Mouse (Mus musculus) brain, embryonic 14.5 days (tissue): ENCODE data around the gene D630039A03Rik. TPM values are rescaled to one million over a fixed set of nuclear protein-coding genes. Genes with fewer than 3 reads are reported as not detected.

ENCODE experiments used
- DNase-seq: peaks from one replicate; pipeline ENCODE4 v3.0.0-alpha.2; 2011; ENCODE audit warnings: low read depth
- CTCF ChIP-seq: fragments of 200-500 bp; IDR thresholded peaks from 2 replicates; pipeline ENCODE4 v1.5.1; 2012; ENCODE audit warnings: inconsistent platforms, mild to moderate bottlenecking, moderate library complexity, borderline replicate concordance; ENCODE audit not compliant: insufficient read depth, insufficient read length; ENCODE audit errors: extremely low read depth
- POLR2A ChIP-seq: fragments of 200-500 bp; IDR thresholded peaks from 2 replicates; pipeline ENCODE4 v1.6.1; 2012; ENCODE audit warnings: mild to moderate bottlenecking, inconsistent platforms, borderline replicate concordance; ENCODE audit not compliant: poor library complexity, insufficient read depth, insufficient read length, severe bottlenecking; ENCODE audit errors: extremely low read depth
- polyA plus RNA-seq: library from polyadenylated mRNA; depleted of rRNA; stranded (reverse); fragments of >200 nt; gene quantifications from 2 replicates; pipeline ENCODE4 v1.2.3, GENCODE M21; 2012

D630039A03Rik gene
- polyA plus RNA-seq, 1 experiment, result 0.05 TPM

- TF ChIP-seq POLR2A, result no peak
- no peak for TF ChIP-seq CTCF
- no peak for DNase-seq
Measured at GRCm38 (mm10) chr4:57924556-57925071, 8.5 kb upstream of the D630039A03Rik start.

GRCm38 (mm10) chr4:57922171-57922570 lies 6.1 kb upstream of the D630039A03Rik start:
- DNase-seq, result peak; percentile 25
- TF ChIP-seq POLR2A (no peak), CTCF (no peak)

GRCm38 (mm10) chr4:57920522-57920921 lies 4.4 kb upstream of the D630039A03Rik start:
- TF ChIP-seq CTCF, result no peak
- no peak for TF ChIP-seq POLR2A
- no peak for DNase-seq

GRCm38 (mm10) chr4:57919494-57920423 lies 3.7 kb upstream of the D630039A03Rik start:
- DNase-seq, result peak; percentile 77
- no peak for TF ChIP-seq POLR2A
- TF ChIP-seq CTCF, result no peak

GRCm38 (mm10) chr4:57916711-57917110 lies 614 bp upstream of the D630039A03Rik start:
- TF ChIP-seq CTCF, result no peak
- no peak for TF ChIP-seq POLR2A

DNA sequence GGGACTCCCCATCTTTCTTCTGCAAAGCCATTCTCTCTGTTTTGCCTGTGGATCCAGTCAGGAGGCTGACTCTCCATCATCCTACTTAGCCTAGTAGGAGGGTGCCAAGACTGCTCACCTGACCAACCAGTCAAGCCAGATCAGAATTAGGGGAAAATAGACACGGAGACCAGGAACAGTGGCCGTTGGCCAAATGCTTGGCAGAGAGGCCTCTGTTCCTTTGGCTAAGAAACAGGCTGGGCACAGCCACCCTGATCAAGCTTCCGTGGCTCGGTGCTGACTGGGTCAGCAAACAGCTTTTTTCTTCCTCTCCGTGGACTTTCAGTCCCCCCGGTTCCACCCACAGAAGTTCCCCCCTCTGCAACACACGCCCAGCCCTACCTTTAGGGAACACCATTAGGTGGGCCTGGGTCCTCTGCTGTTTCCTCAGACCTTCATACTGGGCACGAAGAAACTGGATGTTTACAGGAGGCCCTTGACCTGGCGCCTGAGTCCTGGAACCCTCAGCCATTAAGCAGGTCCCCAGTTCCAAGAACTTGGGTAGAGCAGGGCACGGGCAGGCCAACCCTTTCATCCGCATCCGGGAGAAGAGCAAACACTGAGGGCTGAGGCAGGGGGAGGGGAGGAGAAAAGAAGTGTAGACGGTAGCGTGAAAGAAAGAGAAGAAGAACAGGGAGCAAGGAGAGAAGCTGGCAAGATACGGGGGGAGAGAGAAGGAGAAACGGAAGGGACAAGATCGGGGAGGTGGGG lies 706 bp downstream of the D630039A03Rik start:
- no peak for TF ChIP-seq POLR2A
- no peak for TF ChIP-seq CTCF
- DNase-seq, result peak; percentile 41

More at GRCm38 (mm10) chr4:57916711-57917110, 614 bp upstream of the D630039A03Rik start:
- no peak for DNase-seq

DNA sequence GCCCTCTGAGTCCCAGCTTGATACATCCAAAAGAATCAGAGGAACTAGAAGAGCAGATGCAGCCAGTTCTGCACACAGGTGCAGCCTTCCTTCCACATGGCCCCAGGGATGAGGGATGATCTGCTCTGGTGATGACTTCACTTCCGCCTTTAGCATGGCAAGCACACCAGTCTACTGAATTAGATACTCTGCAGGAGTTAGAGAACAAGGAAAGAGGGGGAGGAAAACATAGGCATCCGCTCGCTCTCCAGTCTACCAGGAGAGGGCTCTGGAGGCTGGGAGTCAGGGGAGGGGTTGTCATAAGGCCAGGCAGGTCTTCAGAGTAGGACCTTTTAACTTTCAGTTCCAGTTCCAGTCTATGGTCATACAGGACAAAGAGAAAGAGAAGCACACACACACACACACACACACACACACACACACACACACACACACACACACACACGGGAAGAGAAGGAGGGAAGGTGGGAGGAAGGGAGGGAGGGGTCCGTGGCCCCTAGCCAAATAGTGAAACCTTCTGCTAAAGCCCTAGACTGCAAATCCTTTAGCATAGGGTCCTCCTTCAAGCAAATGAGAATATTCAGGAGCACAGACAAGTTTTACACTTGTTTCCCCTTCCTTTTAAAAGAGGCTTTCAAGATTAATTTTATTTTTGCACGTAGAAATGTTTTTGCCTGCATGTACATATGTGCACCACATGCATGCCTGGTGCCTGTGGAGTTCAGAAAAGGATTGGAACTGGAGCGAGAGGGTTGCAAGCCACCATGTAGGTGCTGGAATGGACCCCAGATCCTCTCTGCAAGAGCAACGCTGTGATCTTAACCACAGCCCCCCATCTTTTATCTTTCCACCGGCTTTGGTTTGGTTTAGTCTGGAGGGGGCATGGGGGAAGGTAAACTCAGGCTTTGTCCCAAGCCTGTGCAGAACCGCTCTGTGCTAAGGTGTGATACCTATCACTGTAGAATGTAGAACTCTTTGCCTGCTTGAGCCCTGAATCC lies 1.6 kb downstream of the D630039A03Rik start:
- TF ChIP-seq CTCF (no peak), POLR2A (no peak)
- no peak for DNase-seq

GRCm38 (mm10) chr4:57913021-57913420 lies 3.1 kb downstream of the D630039A03Rik start:
- DNase-seq, result no peak
- TF ChIP-seq POLR2A (no peak), CTCF (no peak)

- DNase-seq, result no peak
- no peak for TF ChIP-seq POLR2A
- TF ChIP-seq CTCF, result no peak
Measured at GRCm38 (mm10) chr4:57908860-57909259, 7.2 kb downstream of the D630039A03Rik start.

DNA sequence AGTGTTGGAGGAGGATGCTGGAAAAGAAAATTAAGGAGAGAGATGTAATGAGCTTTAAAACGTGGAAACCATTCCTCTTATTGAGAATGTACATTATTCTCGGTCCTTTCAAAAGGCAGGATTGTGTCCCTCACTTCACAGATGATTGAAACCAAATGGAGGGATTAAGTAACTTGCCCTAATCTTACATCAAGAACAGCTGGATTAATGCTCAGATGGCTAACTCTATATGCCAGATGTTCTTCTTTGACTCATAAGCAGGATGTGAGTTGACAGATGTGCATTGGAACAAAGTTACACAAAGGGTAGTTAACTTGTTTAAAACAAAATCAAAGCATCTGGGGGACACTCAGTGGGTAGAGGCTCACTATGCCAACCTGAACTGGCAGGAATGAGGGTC lies 9.4 kb downstream of the D630039A03Rik start:
- no peak for TF ChIP-seq POLR2A
- no peak for DNase-seq

DNA sequence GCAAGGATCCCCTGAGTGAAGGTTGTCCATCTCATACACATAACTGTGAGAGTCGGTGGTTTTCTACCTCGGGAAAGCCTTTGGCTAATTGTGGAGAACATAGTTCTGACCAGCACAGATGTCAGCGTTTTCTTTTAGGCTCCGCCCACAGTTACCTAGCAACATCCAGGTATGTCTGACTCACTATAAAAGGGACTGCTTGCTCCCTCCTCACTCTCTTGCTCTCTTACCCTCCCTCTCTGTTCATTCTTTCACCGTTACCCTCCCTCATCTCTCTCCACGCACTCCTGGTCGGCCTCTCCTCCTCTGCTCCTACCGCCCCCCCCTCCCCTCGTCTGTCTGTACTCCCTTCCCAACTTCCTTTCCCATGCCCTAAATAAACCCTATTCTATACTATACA lies 11.5 kb downstream of the D630039A03Rik start:
- DNase-seq, result no peak
- TF ChIP-seq CTCF, result no peak
- TF ChIP-seq POLR2A, result no peak

- DNase-seq, result peak; percentile 72
- TF ChIP-seq POLR2A, result no peak
- TF ChIP-seq CTCF, result peak; percentile 90
Measured at GRCm38 (mm10) chr4:57904211-57904610, 11.9 kb downstream of the D630039A03Rik start.

DNA sequence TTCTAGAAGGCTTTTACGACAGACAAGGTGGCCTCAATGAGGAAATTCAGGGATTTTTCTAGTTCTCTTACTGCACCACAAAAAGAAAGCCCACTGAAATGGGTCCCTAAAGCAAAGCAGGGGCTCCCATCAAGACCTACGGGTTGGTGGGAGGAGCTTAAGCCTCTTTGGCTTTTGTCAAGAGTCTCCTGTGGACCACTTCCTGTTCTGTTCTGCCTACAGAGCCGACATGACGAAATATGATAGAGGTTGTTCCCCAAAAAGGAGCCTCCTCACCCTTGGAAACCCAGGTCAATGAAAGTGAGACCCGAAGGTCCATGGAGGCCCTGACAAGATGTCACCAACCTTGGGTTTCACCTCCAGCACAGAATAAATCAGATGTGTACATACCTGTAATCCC lies 13.5 kb downstream of the D630039A03Rik start:
- TF ChIP-seq CTCF, result no peak
- TF ChIP-seq POLR2A, result no peak
- no peak for DNase-seq

DNA sequence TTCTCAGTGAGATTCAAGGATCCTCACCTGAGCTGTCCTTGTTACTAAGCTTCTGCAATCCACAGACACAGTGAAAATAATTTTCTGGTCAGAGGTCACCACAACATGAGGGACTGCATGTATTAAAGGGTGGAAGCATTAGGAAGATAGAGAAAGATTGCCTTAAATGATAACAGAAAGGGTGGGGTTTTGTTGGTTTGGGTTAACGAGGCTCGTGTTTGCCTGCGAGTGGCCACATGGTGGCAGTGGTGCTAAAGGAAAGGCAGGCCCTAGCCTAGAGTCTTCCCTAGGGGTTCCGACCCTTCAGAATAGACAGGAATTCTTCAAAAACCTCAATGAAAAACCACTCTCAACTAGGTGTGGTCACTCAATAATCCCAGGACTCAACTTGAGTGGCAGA lies 14.9 kb downstream of the D630039A03Rik start:
- peak; percentile 67 for DNase-seq
- TF ChIP-seq POLR2A, result no peak
- TF ChIP-seq CTCF, result peak; percentile 85
